Mouse (Mus musculus) right cerebral cortex, postnatal 10 days (tissue): ENCODE data around the gene Inpp4b.

ENCODE experiments used
- DNase-seq, 2 experiments: peaks; one replicate each; pipeline ENCODE4 v3.0.0; 2021; ENCODE audit warnings: low spot score in 2 of 2

Inpp4b gene

DNA sequence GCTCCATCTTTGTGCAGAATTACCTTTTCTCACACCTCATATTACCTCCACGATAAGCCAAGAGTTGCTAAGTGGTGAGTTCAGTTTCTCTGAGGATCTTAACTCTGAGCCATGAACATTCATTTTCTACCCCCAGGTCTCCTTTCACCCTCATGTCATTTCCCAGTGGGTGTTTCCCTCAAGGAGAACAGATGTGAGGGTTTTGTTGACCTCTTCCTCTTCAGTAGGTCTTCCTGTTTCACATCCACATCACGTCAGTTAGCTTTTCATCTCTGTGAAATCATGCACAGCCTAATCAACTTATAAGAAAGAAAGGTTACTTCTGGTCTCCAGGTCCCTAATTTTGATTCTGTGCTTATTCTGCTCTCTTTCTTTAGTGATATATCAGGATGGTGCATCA is 124.4 kb downstream of the Inpp4b start:
- no peak for DNase-seq

DNA sequence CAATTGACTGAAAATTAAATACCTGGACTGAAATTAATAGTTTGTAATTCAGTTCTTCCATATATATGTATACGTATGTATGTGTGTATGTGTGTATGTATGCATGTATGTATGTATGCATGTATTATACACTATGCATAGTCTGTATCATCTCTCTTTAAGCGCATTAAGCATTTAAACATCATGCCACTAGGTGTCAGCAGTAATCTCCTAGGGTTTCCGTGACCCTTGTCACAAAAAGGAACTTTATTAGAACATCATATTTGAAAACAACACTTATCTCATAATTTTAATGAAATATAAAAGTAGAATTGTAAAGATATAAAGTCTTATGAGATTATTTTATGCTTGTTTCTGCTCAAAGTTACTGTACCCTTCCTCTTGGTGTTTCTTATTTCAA is 136.3 kb downstream of the Inpp4b start:
- no peak for DNase-seq

DNA sequence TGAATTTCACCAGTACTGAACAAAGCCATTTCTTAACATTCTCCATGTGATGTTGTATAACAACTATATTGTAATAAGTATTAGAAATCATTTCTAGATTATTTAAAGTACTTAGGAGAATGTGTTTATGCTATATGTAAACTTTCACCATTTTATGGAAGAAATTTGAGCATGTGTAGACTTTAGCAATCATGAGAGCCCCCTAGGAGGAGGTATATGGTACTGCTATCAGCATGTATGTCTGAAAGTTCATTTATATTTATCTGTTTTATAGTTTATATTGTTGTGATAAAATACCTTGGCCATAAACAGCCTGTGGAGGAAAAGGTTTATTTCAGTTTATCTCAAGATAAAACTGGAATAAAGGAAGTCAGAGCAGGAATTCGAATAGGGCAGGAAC is 141.5 kb downstream of the Inpp4b start:
- no peak for DNase-seq

DNA sequence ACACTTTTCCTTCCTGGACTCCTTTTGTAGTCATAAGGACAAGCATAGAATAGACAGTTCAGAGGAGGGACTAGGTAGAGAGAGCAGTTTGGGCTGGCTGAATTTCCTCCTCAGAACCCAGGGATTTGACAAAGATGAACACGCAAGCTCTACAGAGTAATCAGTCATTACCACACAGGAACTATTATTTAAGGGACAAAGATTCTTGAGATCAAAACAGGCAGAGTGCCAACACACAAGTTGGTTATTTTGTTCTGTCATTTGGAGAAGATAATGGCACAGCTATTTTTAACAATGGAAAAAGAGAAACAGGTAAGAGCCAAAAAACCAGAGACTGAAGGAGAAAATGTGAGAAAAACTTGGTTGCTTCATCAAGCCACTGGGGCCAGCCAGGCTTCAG is 143.3 kb downstream of the Inpp4b start:
- no peak for DNase-seq

DNA sequence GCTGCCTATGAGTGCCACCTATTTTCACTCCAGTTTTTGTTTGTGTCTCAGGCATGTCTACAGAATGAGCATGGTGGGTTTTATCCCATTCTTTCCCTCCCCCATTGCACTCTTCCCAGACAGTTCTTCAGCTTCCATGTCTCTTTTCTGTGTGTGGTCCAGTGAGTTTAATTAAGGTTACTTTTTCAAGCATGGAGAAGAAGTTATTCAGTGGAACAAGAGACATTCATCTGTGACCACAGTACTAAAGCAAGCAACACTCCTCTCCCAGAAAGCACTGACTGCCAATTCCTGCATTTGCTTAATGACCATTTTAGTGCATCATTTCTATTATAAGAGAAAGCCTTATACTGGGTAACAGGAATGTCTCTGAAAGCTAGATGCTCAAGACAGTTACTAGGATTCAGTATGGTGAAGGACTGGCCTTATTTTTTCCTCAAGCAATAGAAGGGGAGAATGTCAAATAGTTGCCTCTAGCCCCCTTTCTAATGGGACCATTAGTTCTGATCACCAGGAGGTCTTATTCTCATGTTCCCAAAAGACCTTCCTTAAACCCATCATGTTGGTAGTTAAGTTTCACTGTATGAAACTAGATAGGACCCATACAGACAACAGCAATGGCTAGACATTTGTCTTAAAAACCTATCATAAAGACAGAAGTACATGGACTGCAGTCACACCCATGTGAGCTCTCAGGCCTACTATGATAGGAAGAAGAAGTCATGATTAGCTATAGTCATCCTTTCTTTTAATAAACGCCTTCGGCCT is 147.7 kb downstream of the Inpp4b start:
- DNase-seq: no peak

DNA sequence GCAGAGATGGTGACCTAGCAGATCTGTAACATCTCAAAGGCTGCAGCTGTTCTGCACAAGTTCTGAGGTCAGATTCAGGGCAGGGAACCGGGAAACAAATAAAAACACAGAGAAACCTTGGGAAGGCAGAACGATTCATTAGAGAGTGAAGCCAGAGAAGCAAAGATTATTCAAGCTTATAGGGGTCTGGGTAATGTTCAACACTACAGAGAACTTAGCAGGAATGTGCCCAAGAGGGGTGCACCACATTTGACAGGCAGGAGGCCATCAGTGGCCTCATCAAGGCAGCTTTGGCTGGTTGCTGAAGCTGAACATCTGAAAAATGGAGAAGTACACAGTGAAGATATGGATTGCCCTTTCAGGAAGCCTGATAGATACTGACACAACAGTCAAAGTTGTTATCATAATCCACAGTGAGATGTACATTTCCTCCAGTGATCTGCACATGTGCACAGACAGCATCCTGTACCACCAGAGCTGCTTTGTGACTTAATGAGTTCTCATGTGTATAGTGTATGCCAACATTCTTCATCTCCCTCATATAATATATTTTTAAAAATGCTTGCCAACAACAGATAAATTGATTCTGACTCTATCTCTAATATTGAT is 148.8 kb downstream of the Inpp4b start:
- no peak for DNase-seq

DNA sequence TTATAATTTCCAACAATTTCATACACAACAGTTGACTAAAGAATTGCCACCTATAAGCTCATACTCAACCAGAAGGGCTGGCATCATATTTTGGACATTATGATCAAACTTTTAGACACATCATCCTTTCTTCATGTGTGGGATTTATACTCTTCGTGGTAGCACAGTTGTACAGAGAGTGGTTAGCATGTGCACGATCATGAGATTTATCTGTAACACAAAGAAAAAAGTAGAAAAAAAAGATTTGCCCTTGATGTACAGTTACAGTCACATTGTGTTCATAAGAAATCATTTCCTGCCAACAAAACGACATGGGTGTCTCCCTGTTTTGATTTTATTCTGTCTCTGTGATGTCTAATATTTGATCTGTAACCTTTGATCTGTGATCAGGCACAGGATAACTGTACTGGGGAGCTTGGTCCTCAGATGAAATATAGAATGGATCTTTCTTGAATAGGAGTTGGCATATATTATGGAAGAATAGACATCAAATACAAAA is 149.4 kb downstream of the Inpp4b start:
- DNase-seq: no peak

DNA sequence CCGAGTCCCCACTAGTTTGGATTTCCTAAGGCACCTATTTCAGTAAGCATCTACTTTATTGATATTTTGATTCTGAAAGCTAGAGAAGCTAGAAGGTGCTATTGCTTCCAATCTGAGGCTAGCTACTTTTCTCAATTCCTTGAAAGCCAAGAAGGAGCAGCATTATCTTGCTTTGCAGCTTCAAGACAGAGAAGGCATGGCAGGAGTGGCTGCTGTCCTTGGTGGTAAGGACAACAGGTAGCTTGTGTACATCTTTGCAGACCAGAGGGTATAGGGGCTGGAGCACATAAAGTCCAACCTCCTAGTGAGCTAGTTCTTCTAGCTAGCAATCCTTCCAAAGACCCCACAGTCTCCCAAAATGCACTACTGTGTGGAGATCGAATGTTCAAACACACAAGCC is 152.5 kb downstream of the Inpp4b start:
- DNase-seq: no peak

DNA sequence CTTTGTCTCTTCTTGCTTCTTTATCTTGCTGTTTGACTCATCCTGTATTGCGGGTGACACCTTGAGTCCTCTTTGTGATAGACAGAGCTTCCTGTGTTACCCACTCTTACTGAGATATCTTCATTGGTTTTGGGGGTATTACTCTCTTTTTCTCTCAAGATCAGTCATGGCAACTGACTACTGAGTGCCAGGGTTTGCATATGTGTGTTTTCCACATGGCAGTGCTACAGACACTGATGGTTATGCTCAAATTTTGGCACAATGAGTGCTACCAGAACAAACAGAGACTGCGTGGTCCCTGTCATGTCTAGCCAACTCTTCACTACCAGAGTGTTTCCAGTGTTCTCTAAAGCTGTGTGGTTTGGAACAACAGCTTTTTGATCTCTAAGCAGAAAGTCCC is 155.3 kb downstream of the Inpp4b start:
- no peak for DNase-seq

DNA sequence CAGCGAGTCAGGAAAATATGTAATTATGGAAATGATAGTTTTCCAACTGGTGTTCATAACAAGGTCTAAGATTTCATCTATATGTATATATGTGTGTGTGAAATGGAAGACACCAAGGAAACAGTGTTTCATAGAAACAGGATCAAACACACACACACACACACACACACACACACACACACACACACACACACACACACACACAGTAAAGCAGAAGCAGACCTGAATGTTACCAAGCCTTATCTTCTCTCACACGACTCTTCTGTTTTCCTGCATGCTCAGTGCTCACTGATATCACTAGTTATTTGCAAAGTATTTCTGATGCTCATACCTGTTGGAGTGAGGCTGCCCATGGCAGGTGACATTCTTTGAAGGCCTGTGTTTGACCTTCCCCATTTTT is 159.9 kb downstream of the Inpp4b start:
- DNase-seq: no peak

DNA sequence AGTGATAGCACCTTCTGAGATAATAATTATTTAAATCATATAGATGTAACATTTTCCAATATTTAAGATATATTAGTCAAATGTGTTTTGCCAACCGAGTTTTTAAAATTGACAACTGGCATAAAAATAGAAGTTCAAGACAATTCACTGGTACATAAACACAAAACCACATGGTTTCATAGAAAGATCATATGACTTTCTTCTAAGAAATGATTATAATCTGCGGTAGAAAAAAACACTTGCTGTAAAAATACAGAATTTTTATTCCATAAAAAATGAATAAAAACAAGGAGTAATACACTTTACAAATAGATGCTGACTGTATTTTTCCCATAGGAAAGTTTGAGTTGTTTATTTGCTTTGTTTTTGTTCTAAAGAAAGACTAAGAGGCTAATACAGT is 160.6 kb downstream of the Inpp4b start:
- no peak for DNase-seq

DNA sequence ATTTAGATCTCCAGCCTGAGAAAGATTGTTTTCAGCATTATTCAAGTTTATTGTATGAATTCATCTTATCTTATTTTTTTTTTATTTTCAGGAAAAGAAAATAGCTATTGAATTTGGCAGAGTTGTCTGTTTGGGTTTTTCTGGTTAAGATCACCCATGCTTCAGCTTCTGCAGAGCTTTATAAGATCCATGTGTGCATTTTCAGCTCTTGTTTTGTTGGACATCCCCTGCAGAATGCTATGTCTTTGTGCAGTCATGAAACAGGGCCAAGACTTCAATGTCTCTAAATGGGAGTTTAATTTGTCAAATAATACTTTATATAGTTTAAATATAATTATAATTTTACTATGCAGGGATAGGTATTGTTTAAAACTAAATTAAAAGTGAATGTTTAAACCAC is 170.5 kb downstream of the Inpp4b start:
- no peak for DNase-seq

DNA sequence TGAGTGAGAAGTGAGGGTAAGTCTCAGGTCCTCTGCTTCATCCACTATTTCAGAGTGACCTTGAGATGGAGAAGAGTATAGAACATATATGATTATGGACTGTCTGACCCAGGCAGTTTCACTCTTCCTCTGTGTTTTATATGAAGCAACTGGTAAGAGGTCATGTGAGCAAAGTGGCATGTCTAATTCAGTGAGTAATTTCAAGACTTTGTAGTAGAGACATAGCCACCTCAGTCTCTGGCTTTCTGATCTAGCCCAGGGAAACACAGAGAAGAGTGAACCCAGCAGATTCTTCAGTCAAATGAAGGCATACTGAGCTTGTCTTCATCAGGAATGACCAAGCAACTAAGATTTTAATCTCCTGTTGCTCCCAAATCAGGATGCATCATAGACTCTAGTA is 172.1 kb downstream of the Inpp4b start:
- DNase-seq: no peak

DNA sequence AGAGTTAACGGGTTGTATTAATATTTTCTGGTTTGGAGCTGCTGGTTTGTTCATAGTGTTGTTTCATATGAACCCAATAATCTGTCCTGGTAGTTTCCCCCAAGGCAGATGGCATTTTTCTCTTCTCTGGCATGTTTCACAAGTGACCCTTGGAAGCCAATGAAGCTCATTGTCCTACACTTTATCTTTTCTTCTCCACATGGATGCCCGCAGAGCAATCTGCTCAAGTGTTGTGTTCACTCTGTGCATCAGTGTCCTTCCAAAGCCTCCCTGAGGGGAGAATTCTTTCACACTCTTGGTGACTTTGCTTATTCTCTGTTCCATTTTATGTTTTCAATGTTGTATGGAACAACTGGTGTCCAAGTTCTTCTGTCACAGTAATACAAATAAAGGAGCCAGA is 179.7 kb downstream of the Inpp4b start:
- DNase-seq: no peak

DNA sequence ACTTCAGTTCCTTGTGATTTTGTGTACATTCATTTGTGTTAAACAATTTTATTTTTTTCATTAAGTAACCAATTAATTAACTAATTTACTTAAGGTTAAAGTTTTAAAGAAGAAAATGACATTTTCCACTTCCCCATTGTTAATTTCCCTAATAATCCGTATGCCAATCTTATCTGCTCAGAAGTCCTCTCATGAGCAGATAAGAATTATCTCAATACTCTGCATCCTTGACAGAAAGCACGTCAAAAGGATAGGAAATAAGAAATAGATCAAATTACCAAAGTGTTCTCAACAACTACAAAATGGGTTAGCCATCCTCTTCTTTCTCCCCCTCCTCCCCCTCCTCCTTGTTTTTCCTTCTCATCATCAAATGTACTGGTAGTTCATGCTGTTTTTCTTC is 182.2 kb downstream of the Inpp4b start:
- no peak for DNase-seq

DNA sequence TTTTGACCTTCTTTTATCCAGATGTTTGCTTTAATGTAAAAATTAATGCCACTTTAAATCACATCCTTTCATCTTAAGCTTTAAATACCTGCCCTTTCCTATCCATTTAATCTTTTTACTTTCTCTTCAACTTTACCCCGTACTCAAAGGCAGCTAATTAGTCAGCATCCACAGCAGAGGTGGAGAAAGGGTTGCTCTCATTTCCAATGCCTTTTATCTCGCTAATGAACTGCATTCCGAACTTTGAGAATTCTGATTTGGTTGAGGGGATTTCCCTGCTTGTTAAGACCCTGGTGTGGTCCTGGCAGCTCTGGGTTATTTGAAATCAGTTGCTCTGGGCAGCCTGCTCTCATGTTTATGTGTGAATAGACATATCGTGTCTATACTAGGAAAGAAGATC is 185.3 kb downstream of the Inpp4b start:
- DNase-seq: no peak

DNA sequence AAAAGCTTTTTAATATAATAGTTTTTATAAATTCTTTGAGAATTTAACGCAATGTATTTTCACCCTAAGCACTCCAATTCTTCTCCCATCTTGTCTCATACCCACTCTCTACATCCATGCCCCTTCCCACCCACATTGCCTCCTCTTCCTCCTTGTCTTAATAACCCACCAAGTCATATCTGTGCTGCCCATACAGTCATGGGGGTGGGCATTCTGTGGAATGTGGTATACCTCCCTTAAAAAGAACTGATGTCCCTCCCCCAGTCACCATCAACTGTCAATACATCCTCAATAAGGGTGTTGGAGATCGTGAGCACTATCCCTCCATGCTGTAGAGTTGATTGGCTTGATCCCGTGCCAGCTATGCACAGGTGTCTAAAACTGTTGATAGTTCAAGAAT is 196.0 kb downstream of the Inpp4b start:
- DNase-seq: no peak

DNA sequence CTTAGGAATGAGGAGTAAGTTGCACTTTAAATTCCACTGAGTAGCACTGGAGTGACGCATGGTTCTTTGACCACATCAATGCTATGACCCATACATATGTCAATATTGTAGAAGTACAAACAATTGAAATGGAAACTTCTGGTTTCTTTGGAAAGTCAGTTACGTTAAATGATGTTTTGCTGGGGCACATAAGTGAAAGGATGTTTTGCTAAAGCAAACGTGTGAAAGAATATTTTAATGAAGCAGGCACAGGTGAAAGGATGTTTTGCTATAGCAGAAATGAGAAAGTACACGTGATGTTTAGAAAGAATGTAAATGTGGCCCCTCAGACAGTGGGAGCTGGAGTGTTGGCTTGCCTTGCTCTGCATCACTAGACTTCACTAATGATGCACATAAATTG is 216.2 kb downstream of the Inpp4b start:
- DNase-seq: no peak

DNA sequence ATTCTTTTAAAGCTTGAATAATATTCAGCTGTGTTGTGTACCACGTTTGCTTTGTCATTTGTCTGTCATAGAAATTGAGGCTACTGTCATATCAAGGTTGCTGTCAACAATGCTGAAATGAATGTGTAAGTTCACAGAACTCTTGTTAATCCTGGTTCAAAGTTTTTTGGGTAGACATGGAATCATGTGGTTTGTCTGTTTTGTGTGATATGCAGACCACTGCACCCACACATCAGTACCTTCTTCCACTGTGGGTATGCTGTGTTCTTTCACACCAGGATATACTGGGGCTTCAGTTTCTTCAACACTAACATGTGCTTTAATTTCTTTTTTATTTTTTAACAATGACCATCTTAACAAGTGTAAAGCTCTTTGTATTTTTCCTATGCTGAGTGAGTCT is 220.0 kb downstream of the Inpp4b start:
- no peak for DNase-seq

DNA sequence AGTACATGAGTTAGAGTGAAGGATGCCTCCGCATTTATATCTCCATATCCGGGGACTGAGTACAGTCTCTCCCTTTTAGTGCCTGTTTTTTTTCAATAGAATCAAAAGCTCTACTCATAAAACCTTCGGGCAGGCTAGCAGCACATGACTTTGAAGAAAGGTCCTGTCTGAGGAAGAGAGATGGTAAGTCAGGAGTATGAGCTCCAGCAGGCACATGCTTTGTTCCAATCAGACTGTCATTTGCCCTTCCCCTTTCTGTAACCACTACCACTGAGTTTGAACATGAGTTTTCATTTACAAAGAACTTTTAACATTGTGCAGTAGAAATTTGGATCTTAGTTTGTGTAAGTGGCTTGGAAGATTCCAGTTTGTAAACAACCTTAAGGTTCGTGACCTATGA is 223.1 kb downstream of the Inpp4b start:
- DNase-seq: no peak

DNA sequence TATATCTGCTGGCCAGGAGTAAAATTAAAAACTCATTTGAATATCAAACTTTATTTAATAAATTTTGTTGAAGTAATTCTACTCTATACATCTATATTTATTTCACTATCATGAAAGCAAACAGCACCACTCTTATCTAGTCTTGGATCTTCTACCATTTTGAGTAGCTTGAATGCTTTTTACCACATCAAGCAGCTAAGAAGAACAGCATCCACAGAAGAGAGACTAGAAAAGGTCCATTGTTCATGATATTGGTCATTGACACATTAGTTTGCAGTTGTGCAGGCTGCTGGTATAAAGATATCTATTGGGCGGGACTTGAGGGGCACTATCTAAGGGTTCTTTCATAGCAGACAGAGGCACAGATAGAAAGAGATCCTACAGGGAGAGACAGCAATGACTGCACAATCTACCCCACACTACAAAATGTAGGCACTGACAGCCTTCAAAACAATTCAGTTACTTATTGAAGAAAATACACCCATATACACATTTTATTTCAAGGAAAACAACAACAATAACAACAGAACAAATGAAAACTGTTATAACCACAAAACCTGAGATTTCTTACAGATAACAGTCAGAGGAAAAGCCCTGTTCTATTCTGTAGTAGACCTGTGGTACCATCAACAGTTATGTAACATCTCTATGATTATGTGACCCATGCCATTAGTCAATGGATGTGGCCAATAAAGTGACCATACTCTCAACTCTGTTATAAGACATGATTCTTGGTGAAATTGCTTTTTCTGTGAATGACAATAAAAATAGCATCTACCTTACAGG is 230.2 kb downstream of the Inpp4b start:
- no peak for DNase-seq

DNA sequence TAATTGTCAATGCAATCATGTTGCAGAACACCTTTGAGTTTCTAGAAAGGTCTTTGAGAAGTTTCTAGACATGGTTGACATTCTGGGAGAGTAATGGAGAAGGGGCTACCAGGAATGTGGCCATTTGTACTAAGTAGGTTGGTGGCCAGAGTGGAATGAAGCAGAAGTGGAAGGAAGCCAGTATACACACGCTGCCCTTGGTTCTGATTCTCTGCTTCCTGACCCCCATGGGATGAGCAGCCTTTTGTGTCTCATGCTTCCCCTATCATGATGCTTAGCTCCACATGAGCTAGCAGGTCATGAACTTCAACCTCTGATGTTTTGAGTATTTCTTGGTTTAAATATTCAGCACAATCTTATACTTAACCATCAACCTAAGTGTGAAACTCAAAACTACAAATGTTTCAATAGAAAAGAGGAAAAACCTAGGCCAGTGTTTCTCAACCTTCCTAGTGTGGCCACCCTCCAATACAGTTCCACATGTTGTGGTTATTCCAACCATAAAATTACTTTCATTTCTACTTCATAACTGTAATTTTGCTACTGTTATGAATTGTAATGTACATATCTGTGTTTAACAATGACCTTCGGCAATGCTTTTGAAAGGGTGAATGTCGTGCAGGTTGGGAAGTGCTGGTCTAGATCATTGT is 233.0 kb downstream of the Inpp4b start:
- DNase-seq: no peak
